Mouse (Mus musculus): ENCODE results near the gene Traip.

- TF ChIP-seq POLR2A (IDR thresholded peaks at IDR 0.05; ENCODE audit: insufficient read depth, low read depth, low read length) = no peak
- TF ChIP-seq CTCF (IDR thresholded peaks at IDR 0.05) = no peak
Observed at GRCm38 (mm10) chr9:107926920-107927420, 23.0 kb upstream of the Traip start.

Data from heart, adult 2 months (tissue).